8 mouse cellular contexts compared by ENCODE assay signal in genomic region chr9:111289294-111289831, GRCm38 (mm10). TPM values are rescaled to one million over a fixed set of nuclear protein-coding genes. Genes with fewer than 3 reads are reported as not detected.
DNase-seq lines count a peak whose midpoint lies in the region; ATAC-seq and TF ChIP-seq lines count a peak whose summit lies in the region.

No protein-coding gene starts in this region.

- no peaks in the 10 kb centered on the region for H3K9me3 ChIP-seq in hindbrain, embryonic 15.5 days
- no peaks in the 10 kb centered on the region for H3K9me3 ChIP-seq in liver, embryonic 12.5 days (replicated peaks)
- no peaks in the 10 kb centered on the region for H3K9me3 ChIP-seq in stomach, embryonic 15.5 days

- no peak for TF ChIP-seq CTCF in thymus, adult 2 months (IDR thresholded peaks at IDR 0.05; ENCODE audit: borderline replicate concordance, control insufficient read depth, extremely low read depth, insufficient read depth, low read length, poor library complexity)

- DNase-seq in CD4-positive, CD25-positive, alpha-beta regulatory T cell, adult 2 months (ENCODE audit: low read depth, low spot score) = peak; percentile 48
- peak; percentile 79 for DNase-seq in MN1 (ENCODE audit: low spot score)
- DNase-seq in thymus, adult 2 months = no peak
- no peak for DNase-seq in frontal cortex, postnatal 36 days (ENCODE audit: low spot score in 2 of 2)
- no peak for DNase-seq in thymus, postnatal 0 days (ENCODE audit: low spot score)

- no peak overlapping the region for H3K4me3 ChIP-seq in hindbrain, embryonic 15.5 days
- H3K4me3 ChIP-seq in liver, embryonic 12.5 days = no peak overlapping the region
- peak overlapping the region; percentile 17 for H3K4me3 ChIP-seq in stomach, embryonic 15.5 days (replicated peaks)
- H3K4me3 ChIP-seq in thymus, adult 2 months (ENCODE audit: control insufficient read depth, insufficient read depth, low read length) = no peak overlapping the region

- TF ChIP-seq POLR2A in thymus, adult 2 months (IDR thresholded peaks at IDR 0.05; ENCODE audit: control insufficient read depth, extremely low read depth, insufficient read depth, low read length, poor library complexity) = no peak

- H3K27me3 ChIP-seq in hindbrain, embryonic 15.5 days = no peaks in the 10 kb centered on the region
- peaks cover 8% of the 10 kb centered on the region; the same call in 1 of the 2 replicates for H3K27me3 ChIP-seq in liver, embryonic 12.5 days (replicated peaks)
- no peaks in the 10 kb centered on the region for H3K27me3 ChIP-seq in stomach, embryonic 15.5 days (replicated peaks)
- H3K27me3 ChIP-seq in thymus, adult 2 months (ENCODE audit: control insufficient read depth, insufficient read depth, low read length) = no peaks in the 10 kb centered on the region

- H3K4me1 ChIP-seq in hindbrain, embryonic 15.5 days (replicated peaks) = peaks cover 23% of the 10 kb centered on the region
- H3K4me1 ChIP-seq in liver, embryonic 12.5 days = peaks cover 11% of the 10 kb centered on the region
- 0 out of 2 replicates have a peak, but pooled peaks cover 2% of the 10 kb centered on the region for H3K4me1 ChIP-seq in stomach, embryonic 15.5 days
- no peaks in the 10 kb centered on the region; the same call in 1 of the 2 replicates for H3K4me1 ChIP-seq in thymus, adult 2 months (replicated peaks; ENCODE audit: control insufficient read depth, insufficient read depth, low read length)

- 58% methylated on average over 9 of the region's 9 CpGs for WGBS in hindbrain, embryonic 15.5 days
- WGBS in liver, embryonic 12.5 days (ENCODE audit: insufficient replicate concordance) = 52% methylated on average over 9 of the region's 9 CpGs
- 41% methylated on average over 9 of the region's 9 CpGs for WGBS in stomach, embryonic 15.5 days
- 69% methylated on average over 9 of the region's 9 CpGs for WGBS in thymus, adult 2 months

- no peak overlapping the region for H3K9ac ChIP-seq in hindbrain, embryonic 15.5 days
- H3K9ac ChIP-seq in liver, embryonic 12.5 days = 0 out of 2 replicates have a peak overlapping the region, but pooled peaks have one; percentile 2
- no peak overlapping the region for H3K9ac ChIP-seq in stomach, embryonic 15.5 days

- H3K4me2 ChIP-seq in hindbrain, embryonic 15.5 days = peak overlapping the region; percentile 8
- peak overlapping the region; percentile 38 for H3K4me2 ChIP-seq in liver, embryonic 12.5 days
- peak overlapping the region; percentile 41 for H3K4me2 ChIP-seq in stomach, embryonic 15.5 days

- no peaks in the 10 kb centered on the region for H3K36me3 ChIP-seq in hindbrain, embryonic 15.5 days
- H3K36me3 ChIP-seq in liver, embryonic 12.5 days = no peaks in the 10 kb centered on the region
- H3K36me3 ChIP-seq in stomach, embryonic 15.5 days = no peaks in the 10 kb centered on the region
- no peaks in the 10 kb centered on the region for H3K36me3 ChIP-seq in thymus, adult 2 months (ENCODE audit: control insufficient read depth, insufficient read depth, low read length)

- H3K27ac ChIP-seq in hindbrain, embryonic 15.5 days (replicated peaks) = no peak overlapping the region
- H3K27ac ChIP-seq in liver, embryonic 12.5 days = no peak overlapping the region
- H3K27ac ChIP-seq in stomach, embryonic 15.5 days = peak overlapping the region; percentile 19; the same call in 1 of the 2 replicates
- H3K27ac ChIP-seq in thymus, adult 2 months (ENCODE audit: control insufficient read depth, insufficient read depth, low read length) = no peak overlapping the region

- ATAC-seq in hindbrain, embryonic 15.5 days (ENCODE audit: low FRiP score, low read depth) = no peak
- peak; percentile 52; the same call in 1 of the 2 replicates for ATAC-seq in liver, embryonic 12.5 days
- ATAC-seq in stomach, embryonic 15.5 days (ENCODE audit: insufficient read depth, low FRiP score, low read depth) = peak; percentile 68; the same call in 1 of the 2 replicates

RNA-seq across cellular contexts. Expression of gene Epm2aip1, which starts 17.6 kb away (rescaled TPM):
- 54.2 and 55.7 TPM in 2 replicates for polyA plus RNA-seq in hindbrain, embryonic 15.5 days (2015; fragmentation: Nextera tagmentation; extraction: Ambion mirVana)
- polyA plus RNA-seq in liver, embryonic 12.5 days (2016; fragmentation: Nextera tagmentation; extraction: Ambion mirVana) = 11.2 and 11.7 TPM in 2 replicates
- polyA plus RNA-seq in stomach, embryonic 15.5 days (2015; fragmentation: Nextera tagmentation; extraction: Ambion mirVana) = 23.5 and 25.8 TPM in 2 replicates
- polyA plus RNA-seq in thymus, adult 2 months (2012; rRNA removed) = 22.9 and 29.1 TPM in 2 replicates
- polyA plus RNA-seq in thymus, postnatal 0 days (2015; fragmentation: Nextera tagmentation; extraction: Ambion mirVana) = 19.9 and 22.8 TPM in 2 replicates

RNA-seq across cellular contexts. Expression of gene Mlh1, which starts 17.8 kb away (rescaled TPM):
- polyA plus RNA-seq in hindbrain, embryonic 15.5 days (2015; fragmentation: Nextera tagmentation; extraction: Ambion mirVana) = 24.8 and 26.5 TPM in 2 replicates
- polyA plus RNA-seq in liver, embryonic 12.5 days (2016; fragmentation: Nextera tagmentation; extraction: Ambion mirVana) = 33.6 and 35.8 TPM in 2 replicates
- polyA plus RNA-seq in stomach, embryonic 15.5 days (2015; fragmentation: Nextera tagmentation; extraction: Ambion mirVana) = 36.8 and 41.7 TPM in 2 replicates
- polyA plus RNA-seq in thymus, adult 2 months (2012; rRNA removed) = 23.6 and 24.6 TPM in 2 replicates
- polyA plus RNA-seq in thymus, postnatal 0 days (2015; fragmentation: Nextera tagmentation; extraction: Ambion mirVana) = 30.4 and 32.1 TPM in 2 replicates

RNA-seq across cellular contexts. Expression of gene Trank1, which starts 22.2 kb away (rescaled TPM):
- 10.7 and 11.0 TPM in 2 replicates for polyA plus RNA-seq in hindbrain, embryonic 15.5 days (2015; fragmentation: Nextera tagmentation; extraction: Ambion mirVana)
- not detected in 2 replicates for polyA plus RNA-seq in liver, embryonic 12.5 days (2016; fragmentation: Nextera tagmentation; extraction: Ambion mirVana)
- 0.10 and 0.13 TPM in 2 replicates for polyA plus RNA-seq in stomach, embryonic 15.5 days (2015; fragmentation: Nextera tagmentation; extraction: Ambion mirVana)
- polyA plus RNA-seq in thymus, adult 2 months (2012; rRNA removed) = 0.11 and 0.13 TPM in 2 replicates
- polyA plus RNA-seq in thymus, postnatal 0 days (2015; fragmentation: Nextera tagmentation; extraction: Ambion mirVana) = 0.04 and 0.05 TPM in 2 replicates

Comparison
In these comparisons a context has a peak if more than half of its experiments do, and no peak if none do; other contexts are left out.
1. DNase-seq: peak in CD4-positive, CD25-positive, alpha-beta regulatory T cell, adult 2 months (single experiment) and MN1 (single experiment); none in thymus, adult 2 months (single experiment), frontal cortex, postnatal 36 days (0 of 2) and thymus, postnatal 0 days (single experiment).
2. RNA of gene Trank1, which starts 22.2 kb away (polyA plus RNA-seq): 10.7 to 11.0 TPM in hindbrain, embryonic 15.5 days; 0.11 to 0.13 TPM in thymus, adult 2 months, 0.10 to 0.13 TPM in stomach, embryonic 15.5 days, 0.04 to 0.05 TPM in thymus, postnatal 0 days and not detected in liver, embryonic 12.5 days; every median in the first group is over 10 times any median in the second.
3. Peak in every context shown above with its lines, with median percentiles within 50 percentile points of each other: H3K4me2 ChIP-seq.